Mouse (Mus musculus): ENCODE data around the gene Usp35.

- TF ChIP-seq CTCF (IDR thresholded peaks at IDR 0.05; ENCODE audit: borderline replicate concordance, insufficient read depth, low read depth, low read length): no peak
- no peak for TF ChIP-seq POLR2A (IDR thresholded peaks at IDR 0.05; ENCODE audit: borderline replicate concordance, insufficient read depth, low read length)
These were observed 26.6 kb downstream of the Usp35 start for GRCm38 (mm10) chr7:97305206-97305605.

Measured in cerebellum, adult 2 months (tissue).